Mouse (Mus musculus) heart, embryonic 12.5 days (tissue): ENCODE measurements at regions not wholly inside any gene's neighbourhood (a gene's known extent, or its start where the extent isn't known, plus 50 kb on each side); places are given as distances from the start of the nearest gene placed in this dataset.

ENCODE experiments used
- ATAC-seq: fragments of 200-750 bp; cut with Nextera tagmentation; 2 replicates; pipeline ENCODE4 v1.8.0; 2017; ENCODE audit warnings: moderate TSS enrichment, moderate library complexity; ENCODE audit not compliant: insufficient number of reproducible peaks, low FRiP score
- H3K27ac ChIP-seq: fragments of 300-500 bp; sonication (generic); 2 replicates; pipeline ENCODE4 v1.5.1; 2016; ENCODE audit warnings: mild to moderate bottlenecking, moderate library complexity; ENCODE audit not compliant: poor library complexity, severe bottlenecking
- H3K27me3 ChIP-seq: fragments of 300-500 bp; sonication (generic); replicated peaks from 2 replicates; pipeline ENCODE4 v1.6.1; 2016; ENCODE audit warnings: mild to moderate bottlenecking, moderate library complexity
- H3K36me3 ChIP-seq: fragments of 300-500 bp; sonication (generic); 2 replicates; pipeline ENCODE4 v1.6.1; 2016; ENCODE audit warnings: mild to moderate bottlenecking, moderate library complexity
- H3K4me1 ChIP-seq: fragments of 300-500 bp; sonication (generic); replicated peaks from 2 replicates; pipeline ENCODE4 v1.6.1; 2016; ENCODE audit warnings: mild to moderate bottlenecking
- H3K4me2 ChIP-seq: fragments of 300-500 bp; sonication (generic); 2 replicates; pipeline ENCODE4 v1.6.1; 2016; ENCODE audit warnings: mild to moderate bottlenecking, moderate library complexity
- H3K4me3 ChIP-seq: fragments of 300-500 bp; sonication (generic); 2 replicates; pipeline ENCODE4 v1.5.1; 2016; ENCODE audit warnings: mild to moderate bottlenecking
- H3K9ac ChIP-seq: fragments of 300-500 bp; sonication (generic); 2 replicates; pipeline ENCODE4 v1.6.1; 2016; ENCODE audit warnings: mild to moderate bottlenecking, moderate library complexity
- H3K9me3 ChIP-seq: fragments of 300-500 bp; sonication (generic); replicated peaks from 2 replicates; pipeline ENCODE4 v1.6.1; 2016; ENCODE audit warnings: mild to moderate bottlenecking, moderate library complexity
- WGBS: fragments of 180-500 bp; shearing (Covaris S2); methylation state at CpG from one replicate; pipeline ENCODE4 v1.1.7; 2016; 5-methylcytosine and 5-hydroxymethylcytosine counted together

DNA sequence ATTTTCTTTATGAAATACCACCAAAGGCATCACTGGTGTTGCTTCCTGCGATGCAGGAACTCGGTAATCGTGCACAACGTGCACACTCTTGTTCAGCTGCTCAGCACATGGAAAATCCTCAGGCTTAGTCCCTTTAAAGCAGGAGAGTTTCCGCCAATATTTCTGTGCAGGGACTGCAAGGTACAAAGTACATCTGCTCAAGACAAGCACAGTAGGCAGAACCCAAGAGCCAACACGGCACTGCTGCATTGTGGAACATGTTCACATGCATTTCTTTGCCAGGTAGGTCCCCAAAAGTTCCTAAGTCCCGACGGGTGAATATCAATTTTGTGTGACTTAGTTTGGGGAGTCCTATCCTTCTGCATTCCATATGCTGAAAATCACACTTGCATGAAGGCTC lies 808.0 kb upstream of the Pou3f3 start:
- Histone ChIP-seq H3K9ac (no peak overlapping the region), H3K27me3 (no peaks in the 10 kb centered on the region), H3K27ac (no peak overlapping the region), H3K4me3 (no peak overlapping the region), H3K36me3 (no peaks in the 10 kb centered on the region), H3K4me1 (0 out of 2 replicates have a peak, but pooled peaks cover 6% of the 10 kb centered on the region), H3K4me2 (no peak overlapping the region), H3K9me3 (no peaks in the 10 kb centered on the region)
- WGBS = 91% methylated on average over 8 of the region's 8 CpGs
- ATAC-seq = no peak

- 32% methylated on average over 2 of the region's 2 CpGs for WGBS
- ATAC-seq = no peak
- H3K4me1 ChIP-seq = 0 out of 2 replicates have a peak, but pooled peaks cover 6% of the 10 kb centered on the region
Measured at GRCm38 (mm10) chr1:41888213-41888612, 807.4 kb upstream of the Pou3f3 start.

DNA sequence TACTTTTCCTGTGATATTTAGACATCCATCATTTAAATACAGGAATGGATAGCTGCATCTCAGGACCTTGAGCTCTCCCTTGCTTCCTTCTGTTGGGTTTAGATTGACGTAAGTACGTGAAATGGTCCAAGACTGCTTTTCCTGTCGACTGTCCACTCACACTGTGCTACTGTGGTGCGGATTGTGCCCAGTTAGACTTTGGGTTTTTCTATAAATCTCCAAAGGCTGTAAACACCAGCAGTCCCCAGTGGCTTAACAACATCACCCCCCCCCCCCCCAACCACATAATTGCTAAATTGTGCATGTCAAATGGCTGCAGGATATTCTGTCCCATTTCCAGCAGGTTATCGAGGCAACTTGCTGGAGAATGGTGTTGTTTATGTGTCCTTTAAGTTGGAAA lies 806.6 kb upstream of the Pou3f3 start:
- no peaks in the 10 kb centered on the region for H3K27me3 ChIP-seq

More at GRCm38 (mm10) chr1:41888213-41888612, 807.4 kb upstream of the Pou3f3 start:
- H3K4me2 ChIP-seq = no peak overlapping the region
- H3K9ac ChIP-seq = no peak overlapping the region
- H3K36me3 ChIP-seq = no peaks in the 10 kb centered on the region
- no peak overlapping the region for H3K27ac ChIP-seq
- H3K27me3 ChIP-seq = no peaks in the 10 kb centered on the region
- no peak overlapping the region for H3K4me3 ChIP-seq
- H3K9me3 ChIP-seq = no peaks in the 10 kb centered on the region

GRCm38 (mm10) chr1:41889940-41890339 lies 805.6 kb upstream of the Pou3f3 start:
- H3K9me3 ChIP-seq = no peaks in the 10 kb centered on the region
- H3K36me3 ChIP-seq = no peaks in the 10 kb centered on the region
- no peak overlapping the region for H3K4me2 ChIP-seq
- 71% methylated on average over 6 of the region's 6 CpGs for WGBS
- H3K27me3 ChIP-seq = no peaks in the 10 kb centered on the region
- no peak overlapping the region for H3K9ac ChIP-seq
- ATAC-seq = no peak
- no peak overlapping the region for H3K27ac ChIP-seq
- 0 out of 2 replicates have a peak, but pooled peaks cover 6% of the 10 kb centered on the region for H3K4me1 ChIP-seq
- H3K4me3 ChIP-seq = no peak overlapping the region

More for the DNA sequence above, 806.6 kb upstream of the Pou3f3 start:
- Histone ChIP-seq H3K27ac (no peak overlapping the region), H3K4me2 (no peak overlapping the region), H3K9ac (no peak overlapping the region), H3K36me3 (no peaks in the 10 kb centered on the region), H3K4me3 (no peak overlapping the region), H3K4me1 (0 out of 2 replicates have a peak, but pooled peaks cover 6% of the 10 kb centered on the region), H3K9me3 (no peaks in the 10 kb centered on the region)
- ATAC-seq = no peak
- WGBS = 76% methylated on average over 5 of the region's 5 CpGs

GRCm38 (mm10) chr1:41890714-41891689 lies 804.6 kb upstream of the Pou3f3 start:
- no peaks in the 10 kb centered on the region for H3K27me3 ChIP-seq
- H3K27ac ChIP-seq = no peak overlapping the region
- ATAC-seq = no peak
- no peak overlapping the region for H3K4me2 ChIP-seq
- no peaks in the 10 kb centered on the region for H3K36me3 ChIP-seq
- H3K9me3 ChIP-seq = no peaks in the 10 kb centered on the region
- 0 out of 2 replicates have a peak, but pooled peaks cover 3% of the 10 kb centered on the region for H3K4me1 ChIP-seq
- H3K4me3 ChIP-seq = no peak overlapping the region
- no peak overlapping the region for H3K9ac ChIP-seq
- WGBS = 76% methylated on average over 20 of the region's 20 CpGs

DNA sequence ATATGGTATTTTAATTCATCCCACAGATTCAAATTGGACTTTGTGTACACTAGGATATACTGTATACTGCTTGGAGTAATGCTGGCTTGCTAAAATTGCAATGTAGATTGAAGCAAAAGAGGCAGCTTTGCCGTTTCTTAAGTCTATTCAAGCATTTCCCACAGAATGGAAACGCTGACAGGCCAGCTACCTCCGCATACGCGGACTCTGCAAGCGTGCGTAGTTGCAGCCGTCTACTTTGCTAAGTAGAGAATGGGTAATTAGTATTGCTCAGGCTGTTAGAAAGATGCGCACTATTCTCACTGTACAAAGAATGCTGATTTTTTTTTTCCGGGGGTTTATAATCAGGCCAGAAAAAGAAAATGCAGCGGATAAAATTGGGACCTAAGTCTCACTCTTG lies 803.8 kb upstream of the Pou3f3 start:
- H3K4me2 ChIP-seq = no peak overlapping the region
- no peak for ATAC-seq
- WGBS = 87% methylated on average over 11 of the region's 11 CpGs

DNA sequence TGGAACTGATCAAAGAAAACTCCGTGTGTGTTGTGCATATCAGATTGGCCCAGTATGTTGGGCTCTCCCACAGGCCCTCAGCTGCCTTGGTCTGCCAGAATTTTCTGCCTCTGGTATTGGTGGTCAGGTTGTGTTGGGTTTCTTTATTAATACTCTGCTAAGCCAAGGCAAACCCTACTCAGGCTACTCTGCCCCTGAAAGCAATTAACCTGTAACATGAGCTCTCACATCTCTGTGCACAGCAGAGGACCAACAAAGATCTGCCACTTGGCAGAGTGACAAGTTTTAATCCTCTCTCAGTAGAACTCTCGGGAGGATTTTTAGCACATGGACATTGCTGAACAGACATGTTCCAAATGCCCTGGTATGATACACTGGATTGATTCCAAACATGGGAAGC lies 803.2 kb upstream of the Pou3f3 start:
- no peak for ATAC-seq
- Histone ChIP-seq H3K27me3 (no peaks in the 10 kb centered on the region), H3K4me1 (0 out of 2 replicates have a peak, but pooled peaks cover 3% of the 10 kb centered on the region), H3K4me2 (no peak overlapping the region), H3K9me3 (no peaks in the 10 kb centered on the region), H3K4me3 (no peak overlapping the region), H3K9ac (no peak overlapping the region), H3K27ac (no peak overlapping the region), H3K36me3 (no peaks in the 10 kb centered on the region)
- WGBS = 31% methylated on average over 2 of the region's 2 CpGs

More for the DNA sequence above, 803.8 kb upstream of the Pou3f3 start:
- 0 out of 2 replicates have a peak, but pooled peaks cover 3% of the 10 kb centered on the region for H3K4me1 ChIP-seq
- H3K9ac ChIP-seq = no peak overlapping the region
- no peak overlapping the region for H3K4me3 ChIP-seq
- no peaks in the 10 kb centered on the region for H3K9me3 ChIP-seq
- no peak overlapping the region for H3K27ac ChIP-seq
- H3K36me3 ChIP-seq = no peaks in the 10 kb centered on the region
- no peaks in the 10 kb centered on the region for H3K27me3 ChIP-seq

DNA sequence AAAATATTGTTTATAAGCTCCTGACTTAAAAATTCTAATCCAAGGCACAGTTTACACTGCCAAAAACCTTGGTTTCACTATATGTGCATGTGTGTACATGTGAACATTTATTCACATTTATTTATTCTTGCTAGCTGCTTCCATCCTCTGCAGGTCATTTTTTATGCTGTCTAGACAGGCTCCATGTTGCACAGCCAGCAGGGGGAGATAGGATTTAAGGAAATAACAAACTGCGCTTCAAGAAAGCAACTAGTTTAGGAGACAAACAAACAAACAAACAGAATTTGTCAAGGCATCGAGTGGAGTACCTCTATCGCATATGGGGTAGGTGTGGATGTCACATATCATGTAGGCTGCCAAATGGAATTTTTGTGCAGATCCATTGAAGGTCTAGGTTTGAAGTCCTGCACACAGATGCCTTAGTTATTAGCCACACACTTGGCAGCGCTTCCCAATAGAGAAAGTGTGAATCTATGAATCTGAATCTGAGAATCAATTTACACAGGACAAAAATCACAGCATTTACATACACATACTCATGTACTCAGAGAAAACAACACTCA lies 797.7 kb upstream of the Pou3f3 start:
- Histone ChIP-seq H3K9ac (no peak overlapping the region), H3K27me3 (no peaks in the 10 kb centered on the region), H3K4me1 (no peaks in the 10 kb centered on the region), H3K4me2 (no peak overlapping the region), H3K36me3 (no peaks in the 10 kb centered on the region), H3K4me3 (no peak overlapping the region), H3K9me3 (no peaks in the 10 kb centered on the region), H3K27ac (no peak overlapping the region)
- WGBS = 73% methylated on average over 4 of the region's 4 CpGs
- ATAC-seq = no peak

- Histone ChIP-seq H3K9ac (no peak overlapping the region), H3K27me3 (no peaks in the 10 kb centered on the region), H3K4me1 (no peaks in the 10 kb centered on the region), H3K4me2 (no peak overlapping the region), H3K27ac (no peak overlapping the region), H3K9me3 (no peaks in the 10 kb centered on the region), H3K36me3 (no peaks in the 10 kb centered on the region), H3K4me3 (no peak overlapping the region)
- 79% methylated on average over 6 of the region's 6 CpGs for WGBS
- ATAC-seq = no peak
Measured at GRCm38 (mm10) chr1:41900370-41900769, 795.2 kb upstream of the Pou3f3 start.

GRCm38 (mm10) chr1:41905971-41906370 lies 789.6 kb upstream of the Pou3f3 start:
- no peaks in the 10 kb centered on the region for H3K9me3 ChIP-seq
- no peaks in the 10 kb centered on the region for H3K27me3 ChIP-seq
- no peaks in the 10 kb centered on the region for H3K36me3 ChIP-seq
- H3K9ac ChIP-seq = no peak overlapping the region
- no peak overlapping the region for H3K4me2 ChIP-seq
- H3K27ac ChIP-seq = no peak overlapping the region
- no peak for ATAC-seq
- H3K4me3 ChIP-seq = no peak overlapping the region
- no peaks in the 10 kb centered on the region for H3K4me1 ChIP-seq
- 78% methylated on average over 5 of the region's 5 CpGs for WGBS

DNA sequence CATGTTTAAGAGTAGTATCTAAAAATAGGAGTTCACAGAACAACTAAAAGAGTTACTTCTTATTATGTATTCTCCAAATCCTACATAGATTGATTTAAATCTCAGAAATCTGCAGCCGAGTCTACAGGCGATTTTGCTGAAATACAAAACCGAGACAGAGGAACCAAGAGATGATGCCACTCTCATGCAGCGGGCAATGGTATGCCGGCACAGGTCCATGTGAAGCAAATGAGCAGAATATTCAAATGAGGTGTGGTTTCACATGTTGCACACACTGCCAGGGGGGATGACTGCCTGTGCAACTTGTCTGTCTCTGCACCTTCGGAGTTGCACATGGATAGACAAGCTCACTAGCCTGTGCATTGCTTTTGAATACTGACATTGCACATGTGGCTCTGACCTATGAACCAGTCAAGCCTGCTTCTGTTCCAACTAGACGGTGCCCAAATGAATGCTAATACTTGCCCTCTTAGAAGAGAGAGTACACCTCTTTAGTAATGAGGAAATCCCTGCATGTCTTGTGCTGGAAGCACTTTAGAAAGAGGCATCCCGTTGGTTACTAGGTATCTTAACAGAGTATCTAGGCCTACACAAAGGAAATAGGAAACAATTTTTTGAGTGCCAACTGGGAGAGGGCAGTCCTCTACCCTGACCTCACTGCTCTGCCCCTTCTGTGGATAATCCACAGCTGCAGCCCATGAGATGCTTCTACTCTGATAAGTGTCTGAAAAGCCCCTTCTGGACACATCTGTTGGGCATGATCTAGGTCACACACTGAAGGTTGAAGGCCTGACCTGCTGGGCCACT lies 787.4 kb upstream of the Pou3f3 start:
- no peaks in the 10 kb centered on the region for H3K36me3 ChIP-seq
- H3K27me3 ChIP-seq = no peaks in the 10 kb centered on the region
- H3K4me1 ChIP-seq = no peaks in the 10 kb centered on the region
- 85% methylated on average over 8 of the region's 8 CpGs for WGBS
- H3K4me3 ChIP-seq = no peak overlapping the region
- no peak for ATAC-seq
- H3K9ac ChIP-seq = no peak overlapping the region
- no peak overlapping the region for H3K27ac ChIP-seq
- no peak overlapping the region for H3K4me2 ChIP-seq
- no peaks in the 10 kb centered on the region for H3K9me3 ChIP-seq
